Mouse (Mus musculus): ENCODE measurements around the gene Plppr4.

The Plppr4 gene

DNA sequence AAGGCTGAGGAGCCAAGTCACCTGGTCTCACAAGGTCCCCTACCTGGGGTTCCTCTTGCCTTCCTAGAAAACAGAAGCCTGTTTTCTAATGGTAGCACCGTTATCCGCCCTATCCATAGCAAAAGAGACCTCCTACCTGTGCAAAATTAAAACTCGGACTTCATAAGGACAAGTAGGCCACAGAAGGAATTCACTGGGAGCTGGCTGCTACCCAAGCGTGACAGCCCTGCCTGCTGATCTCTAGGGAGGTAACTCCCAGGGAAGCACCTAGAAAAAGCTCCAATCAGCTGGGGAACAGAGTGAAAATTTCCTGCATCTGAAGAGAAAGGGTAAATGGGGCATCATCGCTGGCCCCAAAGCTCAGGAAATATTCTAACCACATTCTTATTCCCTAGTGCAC is at the start of gene Plppr4:
TSS of gene Plppr4 (minus strand) at position 349 of the 400 bp plus-strand sequence.
- DNase-seq (ENCODE audit: low spot score in 2 of 2): no peak

DNA sequence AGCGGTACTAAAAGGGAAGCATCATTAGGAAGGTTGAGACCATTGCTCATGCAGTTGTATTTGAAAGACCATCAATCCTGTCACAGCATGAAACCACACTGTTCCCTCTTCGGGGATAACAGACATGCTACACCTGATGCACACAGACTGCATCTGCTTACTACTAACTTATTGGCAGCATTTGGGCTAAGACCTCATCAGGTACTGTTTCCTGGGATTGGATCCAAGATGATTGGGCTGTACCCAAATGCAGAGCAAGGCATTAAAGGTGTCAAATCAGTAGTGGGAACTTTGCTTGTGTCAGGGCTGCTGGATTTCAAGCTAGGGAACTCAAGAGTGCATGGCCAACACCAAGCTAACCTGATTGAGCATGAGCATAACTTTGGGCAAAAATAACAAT is 45.1 kb upstream of the Plppr4 start:
- DNase-seq (ENCODE audit: low spot score in 2 of 2): no peak

DNA sequence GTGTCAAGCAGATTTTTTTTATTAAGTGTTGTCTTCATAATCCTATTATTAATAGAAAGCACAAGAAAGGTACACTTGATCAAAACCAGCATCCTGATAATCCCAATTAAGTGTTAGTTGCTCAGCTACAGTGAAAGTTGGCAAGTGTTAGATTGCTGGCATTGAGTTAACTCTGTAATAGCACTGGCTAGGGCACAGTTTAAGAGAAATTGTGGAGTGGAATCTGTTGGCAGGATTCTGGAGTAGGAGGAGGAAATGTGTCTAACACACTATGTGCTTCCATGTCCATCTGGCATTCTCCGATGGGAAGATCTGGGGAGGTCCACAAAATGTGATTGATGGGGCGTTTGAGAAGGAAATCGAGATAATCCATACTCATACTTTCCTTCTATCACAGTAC is 43.1 kb upstream of the Plppr4 start:
- no peak for DNase-seq (ENCODE audit: low spot score in 2 of 2)

DNA sequence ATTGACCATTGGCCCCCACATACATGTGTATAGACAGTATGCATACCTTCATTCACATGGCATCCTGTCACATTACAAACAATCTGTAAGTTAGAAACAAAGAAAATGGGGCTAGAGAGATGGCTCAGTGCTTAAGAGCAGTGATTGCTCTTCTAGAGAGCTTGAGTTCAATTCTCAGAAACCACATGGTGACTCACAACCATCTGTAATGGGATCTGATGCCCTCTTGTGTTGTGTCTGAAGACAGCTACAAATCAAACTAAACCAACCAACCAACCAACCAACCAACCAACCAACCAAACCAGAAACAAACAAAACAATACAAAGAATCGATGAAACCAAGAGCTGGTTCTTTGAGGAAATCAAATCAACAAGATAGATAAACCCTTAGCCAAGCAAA is 5.4 kb upstream of the Plppr4 start:
- DNase-seq (ENCODE audit: low spot score in 2 of 2): no peak

DNA sequence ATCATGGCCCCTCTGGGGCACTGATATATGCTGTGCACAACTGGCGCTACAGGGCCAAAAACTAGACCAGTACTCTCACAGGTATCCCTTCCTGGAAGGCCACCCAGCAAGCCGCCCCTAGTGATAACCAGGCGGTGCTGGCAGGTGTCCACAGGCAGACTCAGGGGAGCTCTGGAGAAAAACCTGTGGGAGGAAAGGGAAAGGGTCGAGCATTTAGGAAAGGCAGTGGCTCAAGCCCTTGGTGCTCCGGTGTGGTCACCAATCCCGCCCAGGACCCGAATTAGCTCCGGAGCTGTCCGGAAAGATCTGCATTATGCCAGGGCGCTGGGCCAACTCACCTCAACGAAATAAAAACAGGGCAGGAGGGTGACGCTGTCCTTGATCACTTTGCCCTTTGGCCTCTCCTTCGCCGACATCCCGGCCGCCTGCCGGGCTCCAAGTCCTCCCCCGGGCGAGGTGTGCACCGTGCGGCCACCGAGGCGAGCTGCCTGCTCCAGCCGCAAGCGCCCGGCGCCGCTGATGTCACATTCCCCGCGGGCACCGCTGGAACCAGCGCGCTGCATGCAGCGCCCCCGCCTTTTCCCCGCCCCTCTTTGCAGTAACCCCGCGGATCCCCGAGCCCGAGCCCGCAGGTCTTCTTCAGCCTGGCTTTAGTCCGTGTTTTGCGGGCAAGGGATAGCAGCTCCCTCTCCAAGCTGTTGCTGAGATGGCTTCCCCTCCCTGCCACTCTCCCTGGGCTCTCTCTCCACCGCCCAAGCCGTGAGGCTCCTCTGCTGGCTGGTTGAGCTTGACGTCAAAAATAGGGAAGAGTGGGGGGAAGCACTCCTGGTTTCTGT is 772 bp downstream of the Plppr4 start:
- DNase-seq (ENCODE audit: low spot score in 2 of 2): no peak

DNA sequence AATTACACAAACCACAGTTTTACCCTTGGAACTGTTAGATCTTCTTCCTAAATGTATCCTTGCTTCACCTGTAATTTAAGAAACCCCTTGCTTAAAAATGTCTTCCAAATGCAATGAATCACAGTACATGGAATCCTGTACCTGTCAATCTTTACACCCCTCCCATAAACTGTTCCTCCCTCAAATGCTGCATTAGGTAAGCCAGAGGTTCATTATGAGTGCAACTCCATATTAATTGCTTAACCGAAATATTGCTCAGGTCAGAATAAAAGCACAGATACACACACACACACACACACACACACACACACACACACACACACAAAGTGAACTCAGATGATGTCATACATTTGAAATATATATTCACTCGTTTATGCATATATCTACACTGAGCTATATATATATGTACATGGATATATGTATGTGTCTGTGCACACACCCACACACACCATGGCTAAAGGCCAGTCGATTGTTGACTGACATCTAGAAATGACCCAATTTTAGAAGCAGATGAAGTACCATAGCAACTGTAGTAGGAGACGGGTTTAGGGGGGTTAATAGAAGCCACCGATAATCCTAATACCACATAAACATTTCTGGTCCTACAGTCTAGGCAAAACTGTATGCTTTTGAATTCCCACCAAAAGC is 1.6 kb downstream of the Plppr4 start:
- DNase-seq (ENCODE audit: low spot score in 2 of 2): no peak

DNA sequence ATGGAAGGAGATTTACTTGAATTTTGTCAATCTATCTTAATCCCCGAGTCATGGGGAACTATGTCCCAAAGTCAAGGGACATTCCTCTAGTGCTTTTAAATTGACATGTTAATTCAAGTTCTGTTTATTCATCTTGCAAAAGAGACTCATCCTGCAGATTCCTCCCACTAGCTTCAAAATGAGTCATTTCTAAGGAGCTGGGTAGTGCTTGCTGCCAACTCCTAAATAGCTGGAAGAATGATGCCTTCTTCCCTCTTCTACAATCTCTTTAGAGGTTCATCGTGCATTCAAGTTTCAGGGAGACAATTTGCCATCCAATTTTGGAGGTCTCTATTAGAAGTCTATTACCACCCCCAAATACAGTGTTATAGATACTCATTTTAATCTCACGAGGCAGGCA is 3.3 kb downstream of the Plppr4 start:
- no peak for DNase-seq (ENCODE audit: low spot score in 2 of 2)

DNA sequence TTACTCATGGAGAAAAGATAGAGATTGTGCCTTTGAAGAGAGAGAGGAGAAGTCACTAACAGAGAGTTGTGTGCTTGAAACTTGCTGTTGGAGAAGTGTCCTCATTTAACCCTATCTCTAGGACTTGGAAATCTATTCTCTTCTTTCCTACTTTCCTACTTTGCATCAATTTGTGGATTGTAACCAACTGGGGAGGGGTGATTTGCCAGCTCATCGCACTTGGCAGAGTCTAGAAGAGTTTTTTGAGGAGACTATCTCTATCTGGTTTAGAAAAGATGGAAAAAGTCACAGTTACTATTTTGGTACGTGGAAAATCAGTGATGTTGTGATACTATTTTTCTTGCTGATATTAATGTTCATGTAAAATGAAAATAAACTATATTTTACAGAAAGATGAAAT is 6.7 kb downstream of the Plppr4 start:
- DNase-seq (ENCODE audit: low spot score in 2 of 2): no peak

DNA sequence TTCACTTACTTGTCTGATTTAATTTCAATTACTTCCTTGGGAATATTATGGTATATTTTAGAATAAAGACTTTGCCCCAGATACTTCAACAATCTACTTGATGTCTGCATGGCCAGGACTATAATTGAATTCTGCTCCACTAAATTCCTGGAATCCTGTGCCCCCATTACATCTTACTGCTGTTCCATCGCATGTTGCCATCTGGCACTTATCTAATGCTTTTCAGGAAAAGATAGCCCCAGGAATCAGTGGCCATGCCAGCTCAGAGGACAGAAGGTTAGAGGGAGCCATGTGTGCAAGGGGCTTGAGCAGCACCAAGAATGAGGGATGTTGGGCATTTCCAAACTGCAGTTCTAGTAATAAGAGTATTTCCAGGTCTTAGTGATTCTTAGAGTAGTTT is 14.3 kb downstream of the Plppr4 start:
- no peak for DNase-seq (ENCODE audit: low spot score in 2 of 2)

DNA sequence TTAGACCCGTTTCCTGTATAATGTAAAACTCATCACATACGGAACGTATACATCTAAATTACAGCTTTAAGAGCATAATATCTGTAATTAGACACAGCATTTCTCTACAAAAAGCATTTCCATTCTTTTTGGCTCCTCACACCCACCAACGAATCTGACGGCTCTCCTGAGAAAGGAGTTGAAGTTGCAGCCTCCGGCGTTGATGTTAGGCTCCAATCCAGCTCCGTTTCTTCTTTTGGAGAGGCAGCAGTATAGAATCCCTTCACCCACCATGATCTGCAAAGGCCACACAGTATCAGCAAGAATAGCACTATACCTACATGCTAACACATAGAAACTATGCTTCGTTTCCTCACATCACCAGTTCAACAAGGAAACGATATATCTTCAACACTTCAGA is 29.2 kb downstream of the Plppr4 start:
- no peak for DNase-seq (ENCODE audit: low spot score in 2 of 2)

DNA sequence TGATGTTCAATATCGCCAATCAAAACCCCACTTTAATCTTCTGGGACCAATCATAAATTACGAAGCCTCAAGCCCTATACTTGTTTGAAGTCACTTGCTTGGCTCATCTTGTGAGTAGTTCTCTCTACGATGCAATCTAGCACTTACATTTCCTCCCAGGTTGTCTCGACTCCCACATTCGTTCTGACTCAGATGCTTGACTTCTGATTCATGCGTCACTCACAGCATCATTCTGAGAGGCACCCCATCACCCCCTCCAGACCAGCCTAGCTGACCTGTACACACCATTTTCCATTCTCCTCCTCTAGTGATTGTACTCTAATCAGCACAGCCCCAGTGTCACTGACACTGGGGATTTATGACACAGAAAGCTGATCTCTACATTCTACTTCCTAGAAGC is 31.2 kb downstream of the Plppr4 start:
- no peak for DNase-seq (ENCODE audit: low spot score in 2 of 2)

DNA sequence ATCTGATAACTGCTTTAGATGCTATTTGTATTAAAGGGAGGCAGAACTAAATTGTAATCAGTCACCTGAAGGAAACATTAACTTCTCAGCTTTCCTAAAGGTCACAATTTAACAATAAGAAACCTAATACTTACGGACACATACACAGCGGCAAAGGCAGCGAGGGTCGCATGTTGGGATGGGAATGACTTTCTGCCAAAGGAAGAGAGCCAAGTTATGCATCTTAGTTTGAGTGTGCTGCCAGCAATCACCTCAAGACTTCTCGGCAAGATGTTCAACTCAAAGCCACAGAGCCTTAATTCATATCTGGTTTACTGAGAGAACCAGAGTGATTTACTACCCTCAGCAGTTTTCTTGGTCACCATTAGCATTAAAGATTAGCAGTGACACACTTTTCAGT is 34.1 kb downstream of the Plppr4 start:
- no peak for DNase-seq (ENCODE audit: low spot score in 2 of 2)

DNA sequence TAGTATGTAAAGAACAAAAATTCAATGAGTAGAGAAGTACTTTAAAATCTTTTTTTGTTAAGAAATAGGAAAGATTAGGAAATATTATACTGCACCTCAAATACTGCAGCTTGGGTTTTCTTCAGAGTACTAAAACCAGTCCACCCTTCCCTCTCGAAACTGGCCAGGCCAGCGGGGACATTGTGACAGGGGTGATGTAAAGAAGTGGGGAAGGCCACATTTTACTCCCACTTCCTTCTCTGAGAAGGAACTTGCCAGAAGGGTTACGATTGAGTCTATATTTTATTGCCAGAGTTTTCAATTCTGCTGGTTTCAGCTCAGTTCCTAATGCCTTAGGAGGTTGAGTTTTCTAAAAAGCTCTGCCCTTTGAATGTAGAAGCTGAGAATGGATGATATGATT is 41.0 kb downstream of the Plppr4 start:
- DNase-seq (ENCODE audit: low spot score in 2 of 2): no peak

DNA sequence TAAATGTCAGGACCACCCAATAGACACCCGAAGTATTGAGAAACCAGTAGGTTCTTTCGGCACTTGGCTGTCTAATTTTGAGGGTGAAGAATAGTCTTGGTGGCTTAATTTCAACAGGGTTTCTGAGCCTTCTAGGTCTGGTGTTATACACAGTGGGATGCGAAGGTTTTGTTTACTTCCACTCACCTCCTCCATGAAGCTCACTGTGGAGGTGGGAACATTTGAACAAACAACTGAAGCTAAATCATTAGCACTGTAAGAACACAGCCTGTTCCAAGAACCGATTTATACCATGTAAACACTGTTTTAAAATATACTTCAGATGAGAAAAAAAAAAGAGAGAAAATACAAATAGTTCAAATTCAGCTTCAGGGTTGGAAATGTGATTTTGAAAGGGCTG is 47.3 kb downstream of the Plppr4 start:
- DNase-seq (ENCODE audit: low spot score in 2 of 2): no peak

DNA sequence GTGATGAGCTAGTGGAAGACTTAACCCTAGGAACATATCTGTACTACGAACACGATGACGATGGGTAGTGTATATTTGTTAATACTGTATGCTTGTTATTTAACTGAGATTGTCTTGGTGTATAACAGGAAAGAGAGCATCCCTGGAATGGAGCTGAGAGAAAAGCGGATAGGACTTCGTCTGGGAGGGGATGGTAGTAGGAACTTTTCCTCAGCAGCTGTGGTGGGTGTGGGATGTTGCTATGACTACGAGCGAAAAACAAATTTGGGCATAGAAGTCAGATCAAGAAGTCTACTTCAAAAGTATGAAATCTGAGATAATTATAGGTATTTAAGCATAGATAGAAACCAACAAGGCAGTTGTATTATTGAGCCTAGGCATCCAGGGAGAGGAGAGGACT is 48.6 kb downstream of the Plppr4 start:
- DNase-seq (ENCODE audit: low spot score in 2 of 2): no peak

DNA sequence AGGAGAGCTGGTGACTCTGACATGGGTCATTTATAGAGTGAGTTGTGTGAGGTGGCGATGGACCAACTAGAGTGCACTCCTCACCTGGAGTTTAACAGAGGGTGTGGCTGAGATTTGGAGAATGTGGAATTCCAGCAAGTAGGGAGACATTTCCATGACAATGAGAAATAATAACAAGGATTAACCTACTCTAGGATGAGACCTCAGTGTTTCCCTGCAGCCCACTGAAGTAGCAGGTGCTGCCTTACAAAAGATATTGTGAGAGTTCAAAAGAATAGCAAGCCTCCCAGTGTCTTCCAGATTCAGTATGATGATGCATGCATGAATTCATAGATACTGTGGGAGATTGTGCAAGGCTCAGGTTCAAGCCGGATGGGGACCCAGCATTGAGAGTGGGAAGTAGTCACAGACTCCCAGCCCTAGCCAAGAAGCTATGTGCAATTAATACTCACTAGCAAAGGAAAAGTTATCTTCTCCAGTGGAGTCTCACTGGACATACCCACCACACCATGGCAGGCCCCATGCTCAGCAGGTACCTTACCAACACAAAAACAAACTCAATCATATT is 49.8 kb downstream of the Plppr4 start:
- no peak for DNase-seq (ENCODE audit: low spot score in 2 of 2)

DNA sequence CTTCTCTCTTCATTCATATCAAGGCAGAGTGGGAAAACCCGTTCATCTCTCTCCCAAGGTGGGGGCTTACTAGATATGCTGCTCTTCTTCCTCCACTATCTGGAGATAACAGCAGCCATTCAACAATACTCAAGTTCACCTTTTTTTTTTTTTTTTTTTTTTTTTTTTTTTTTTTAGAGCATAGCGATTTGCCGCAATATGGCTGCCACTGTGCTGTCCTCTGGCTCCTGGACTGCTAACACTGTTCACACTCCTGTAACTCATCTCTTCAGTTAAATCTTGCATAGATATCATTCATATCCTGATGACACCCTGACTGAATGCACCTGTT is 51.1 kb downstream of the Plppr4 start:
- no peak for DNase-seq (ENCODE audit: low spot score in 2 of 2)

DNA sequence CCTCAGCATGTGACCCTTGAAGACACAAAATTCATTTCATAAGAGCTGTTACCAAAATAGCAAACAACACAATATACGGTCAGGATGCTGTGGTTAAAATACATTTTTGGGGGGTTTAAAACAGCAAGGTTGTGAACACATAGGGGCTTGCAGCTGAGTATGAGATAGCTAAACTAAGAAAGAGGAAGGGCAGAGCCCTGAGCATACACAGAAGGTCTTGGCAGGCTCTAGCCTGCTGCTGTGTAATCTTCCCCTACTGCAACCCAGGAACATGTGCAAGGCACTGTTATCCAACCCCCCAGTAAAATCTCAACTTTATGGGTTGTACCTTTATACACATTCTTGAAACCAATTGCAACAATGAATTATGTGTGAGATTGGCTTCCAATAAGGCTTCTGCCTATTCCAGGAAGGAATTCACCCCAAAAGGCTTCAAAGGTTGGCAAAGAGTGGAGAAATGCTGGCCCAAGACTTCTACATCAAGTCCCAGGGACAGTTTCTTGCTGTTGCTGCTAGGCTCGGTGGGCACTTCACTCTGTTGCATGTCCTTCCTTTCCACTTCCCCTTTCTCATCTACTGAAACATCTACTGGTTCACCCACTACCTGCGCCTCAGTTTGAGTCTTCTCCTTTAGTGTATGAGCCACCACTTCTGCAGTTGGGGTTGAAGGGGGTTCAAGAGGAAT is 51.6 kb downstream of the Plppr4 start:
- DNase-seq (ENCODE audit: low spot score in 2 of 2): no peak

DNA sequence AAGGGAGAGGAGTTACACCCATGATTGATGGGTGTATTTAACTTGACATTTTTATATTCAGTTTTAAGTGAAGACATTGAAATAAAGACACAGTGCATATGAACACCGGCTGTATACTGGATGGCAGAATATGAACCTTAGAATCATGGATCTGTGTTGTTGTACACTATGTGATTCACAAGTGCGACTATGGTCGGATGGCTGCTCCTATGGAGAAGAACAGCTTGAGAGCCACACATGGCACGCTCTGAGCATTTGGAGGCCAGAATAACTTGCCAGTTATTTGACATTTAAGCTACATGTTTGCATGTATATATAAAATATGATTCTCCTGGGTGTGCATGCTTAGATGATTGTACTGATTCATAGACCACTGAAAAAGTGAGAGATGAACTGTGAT is 53.1 kb downstream of the Plppr4 start:
- DNase-seq (ENCODE audit: low spot score in 2 of 2): no peak

DNA sequence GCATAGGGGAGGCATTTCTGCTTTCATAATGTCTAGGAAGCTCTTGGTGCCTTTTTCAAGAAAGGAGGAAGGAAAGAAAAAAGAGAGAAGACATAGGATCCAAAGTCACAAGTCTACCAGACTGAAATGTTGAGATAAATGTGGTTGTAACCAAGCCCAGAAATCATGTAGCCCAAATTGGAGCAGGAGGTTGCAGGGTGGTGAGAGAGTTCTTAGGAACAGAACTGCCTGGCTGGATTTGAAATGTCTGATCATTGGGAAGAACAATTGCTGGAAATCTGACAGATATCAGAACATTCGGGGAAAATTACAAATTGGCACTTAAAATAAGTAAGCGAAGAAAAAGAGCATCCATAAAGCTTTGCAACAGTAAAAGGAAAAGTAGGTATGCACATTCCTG is 56.6 kb downstream of the Plppr4 start:
- no peak for DNase-seq (ENCODE audit: low spot score in 2 of 2)

DNA sequence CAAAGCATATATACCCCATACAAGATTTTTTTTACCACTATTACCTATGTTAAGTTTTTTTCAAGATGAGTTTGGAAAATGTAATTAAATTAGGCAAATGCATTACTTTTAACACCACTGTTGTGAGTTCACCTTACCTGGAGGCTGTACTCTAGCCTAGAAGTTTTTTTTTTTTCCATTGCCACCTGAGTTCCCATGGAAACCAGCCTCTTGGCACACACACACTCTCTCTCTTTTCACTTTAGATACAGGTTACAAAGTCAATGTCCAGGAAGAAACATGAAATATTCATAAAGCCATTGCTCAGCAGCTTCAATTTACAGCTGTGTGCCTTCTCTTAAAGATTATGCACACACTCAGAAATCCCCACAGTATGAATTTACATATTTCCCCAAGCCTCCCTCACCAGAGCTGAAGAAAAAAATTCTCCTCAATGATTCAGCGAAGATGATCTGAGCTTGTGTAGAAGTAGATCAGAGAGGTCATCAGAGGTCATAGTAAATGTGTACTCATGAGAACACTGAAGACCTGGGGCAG is 59.9 kb downstream of the Plppr4 start:
- no peak for DNase-seq (ENCODE audit: low spot score in 2 of 2)

DNA sequence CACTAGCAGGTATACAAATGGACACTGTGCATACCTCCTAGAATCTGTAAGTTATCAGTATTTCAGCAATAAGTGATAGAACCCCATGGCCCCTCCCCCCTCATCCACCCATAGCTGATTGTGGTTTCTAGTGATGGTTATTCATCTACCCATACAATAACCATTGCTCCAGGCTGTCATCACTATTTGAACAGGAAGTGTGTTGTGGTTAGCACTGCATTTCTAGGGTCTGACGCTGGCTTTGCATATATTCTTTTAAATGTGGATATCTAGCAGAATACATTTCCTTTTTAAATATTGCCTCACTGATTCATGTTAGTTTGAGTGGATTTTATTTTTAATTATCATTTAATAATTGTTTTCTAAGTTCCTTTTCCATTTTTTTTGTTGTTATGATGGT is 62.9 kb downstream of the Plppr4 start:
- no peak for DNase-seq (ENCODE audit: low spot score in 2 of 2)
